Mouse (Mus musculus) embryo, embryonic 10.5 days (tissue): ENCODE data around the gene Acot12.

Experiments
- DNase-seq: peaks from one replicate; pipeline ENCODE4 v3.0.0-alpha.2; 2015; ENCODE audit warnings: low spot score

Gene Acot12

DNA sequence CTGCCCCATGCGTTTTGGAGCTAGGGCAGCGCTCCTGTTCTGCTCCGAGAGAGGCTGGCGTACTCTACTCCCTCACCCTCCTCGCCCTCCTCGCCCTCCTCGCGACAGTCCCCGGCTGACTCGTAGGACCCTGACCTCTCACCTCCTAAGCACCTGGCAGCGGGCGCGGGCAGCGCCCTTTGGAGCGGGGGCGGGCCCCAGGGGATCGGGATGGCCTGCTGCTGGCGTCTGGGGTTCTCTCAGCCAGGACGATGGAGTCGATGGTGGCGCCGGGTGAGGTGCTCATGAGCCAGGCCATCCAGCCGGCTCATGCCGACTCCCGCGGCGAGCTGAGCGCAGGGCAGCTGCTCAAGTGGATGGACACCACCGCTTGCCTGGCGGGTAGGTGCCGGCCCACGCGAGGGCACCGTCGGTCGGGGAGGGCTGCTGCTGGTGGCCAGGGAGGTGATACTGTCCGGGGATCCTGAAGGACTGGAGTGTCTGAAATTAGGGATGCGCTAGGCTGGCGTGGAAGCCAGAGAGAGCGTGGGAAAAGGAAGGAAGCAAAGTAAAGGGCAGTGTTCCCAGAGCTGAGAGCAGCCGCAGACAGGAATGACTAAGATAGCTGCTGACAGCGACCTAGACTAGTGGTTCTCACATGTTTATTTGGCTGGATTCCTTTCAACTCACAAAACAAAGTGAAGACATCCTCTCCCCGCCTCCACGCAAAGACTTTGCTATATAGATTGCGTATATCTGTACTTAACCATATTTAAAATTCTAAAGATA is at the start of gene Acot12:
TSS of gene Acot12 (plus strand) at position 233 of the 768 bp plus-strand sequence.
- peak; percentile 50 for DNase-seq

DNA sequence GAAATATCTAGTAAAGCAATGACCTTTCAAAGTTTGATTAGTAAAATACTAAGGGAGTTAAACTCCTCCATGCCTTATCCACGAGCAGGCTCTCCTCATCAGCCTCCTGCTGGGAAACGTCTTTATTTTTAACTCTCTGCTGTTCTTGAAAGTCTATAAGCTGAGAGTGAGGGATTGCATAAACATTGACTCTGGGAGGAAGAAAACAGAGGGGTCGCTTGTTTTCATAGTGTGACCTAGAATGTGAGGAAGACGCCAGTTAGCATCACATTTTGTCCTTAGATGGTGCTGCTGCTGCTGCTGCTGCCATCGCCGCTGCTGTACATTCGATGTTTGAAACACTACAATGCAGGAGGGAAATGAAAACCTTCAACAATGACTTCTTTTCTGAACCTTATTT is 47.7 kb upstream of the Acot12 start:
- no peak for DNase-seq

GRCm38 (mm10) chr13:91695406-91695805 is 45.9 kb upstream of the Acot12 start:
- DNase-seq, result no peak

GRCm38 (mm10) chr13:91696109-91696645 is 45.1 kb upstream of the Acot12 start:
- DNase-seq, result peak; percentile 21

DNA sequence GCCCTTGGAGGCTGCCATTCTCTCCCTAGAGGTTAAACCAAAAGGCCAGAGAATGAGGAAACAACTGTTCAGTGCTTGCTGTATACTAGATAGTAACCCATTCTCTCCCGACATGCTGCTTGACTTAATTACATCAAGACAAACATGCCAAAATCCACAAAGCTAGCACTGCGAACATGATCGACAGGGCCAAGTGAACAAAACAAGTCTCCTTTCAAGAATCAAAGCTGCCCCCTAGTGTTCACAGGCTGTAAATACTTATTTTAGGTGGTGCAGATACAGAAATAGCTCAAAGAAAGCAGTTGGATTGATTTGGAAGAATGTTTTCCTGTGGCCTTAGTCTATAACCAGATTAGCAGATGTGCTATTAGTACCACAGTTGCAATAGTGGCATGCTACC is 44.3 kb upstream of the Acot12 start:
- peak; percentile 81 for DNase-seq

GRCm38 (mm10) chr13:91702337-91702736 is 39.0 kb upstream of the Acot12 start:
- DNase-seq, result no peak

DNA sequence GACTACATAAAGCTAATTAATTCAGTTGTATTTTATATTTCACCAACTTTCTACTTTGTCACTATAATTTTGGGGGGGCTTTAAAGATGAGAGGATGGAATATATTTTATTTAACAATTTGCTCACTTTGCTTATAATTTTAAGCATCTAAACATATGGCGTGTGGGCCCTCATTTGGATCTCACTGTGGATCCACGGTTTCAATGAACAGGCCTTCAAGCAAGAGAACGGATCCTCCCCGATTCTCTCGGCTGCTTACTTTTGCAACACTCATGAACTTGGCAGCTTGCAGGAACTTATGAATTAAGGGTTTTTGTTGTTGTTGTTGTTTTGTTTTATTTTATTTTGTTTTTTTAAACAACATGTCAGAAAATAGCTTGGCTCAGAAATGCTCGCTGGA is 21.8 kb upstream of the Acot12 start:
- no peak for DNase-seq

DNA sequence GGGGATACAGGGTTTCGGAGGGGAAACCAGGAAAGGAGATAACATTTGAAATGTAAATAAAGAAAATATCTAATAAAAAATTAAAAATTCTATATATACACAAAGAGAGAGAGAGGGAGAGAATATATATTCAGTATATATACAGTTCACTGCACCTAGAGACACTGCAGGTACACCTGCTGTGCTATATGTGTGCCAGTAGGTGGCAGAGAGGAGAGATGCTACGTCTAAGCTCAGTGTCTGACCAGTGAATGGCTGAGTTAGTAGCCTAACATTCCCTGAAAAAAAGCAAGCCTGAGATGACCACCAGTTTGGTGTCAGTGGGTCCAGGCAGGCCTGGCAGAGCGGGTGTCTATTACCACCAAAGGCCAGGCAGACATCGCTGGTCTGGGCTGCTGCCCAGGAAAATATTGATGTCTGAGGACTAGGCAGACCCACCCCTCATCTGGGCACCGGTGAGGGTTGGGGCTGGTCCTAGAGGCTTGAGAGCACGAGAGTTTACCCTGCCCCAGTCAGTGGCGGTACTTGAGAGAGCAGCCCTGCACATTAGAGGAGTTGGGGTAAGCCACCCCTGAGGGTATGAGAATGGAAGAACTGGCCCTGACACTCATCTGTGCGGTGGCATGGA is 18.1 kb upstream of the Acot12 start:
- DNase-seq, result peak; percentile 13

- DNase-seq, result no peak
Measured at GRCm38 (mm10) chr13:91723736-91724119, 17.6 kb upstream of the Acot12 start.

DNA sequence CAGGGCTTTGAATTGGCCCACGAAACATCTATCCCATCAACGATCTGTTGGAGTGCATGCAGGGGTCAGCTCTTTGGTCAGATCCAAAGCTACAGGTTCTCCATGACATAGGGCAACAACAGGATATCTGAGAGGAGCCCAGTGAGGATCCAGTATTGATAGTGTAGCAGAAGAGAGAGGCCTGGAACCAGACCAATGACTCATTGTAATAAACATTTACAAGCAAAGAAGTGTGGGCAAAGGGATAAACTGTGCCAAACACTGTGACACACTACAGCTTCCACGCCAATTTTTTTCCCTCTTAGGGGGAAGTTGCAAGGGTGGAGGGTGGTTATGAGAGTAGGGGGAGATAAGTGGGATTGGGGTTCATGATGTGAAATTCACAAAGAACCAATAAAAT is 17.1 kb upstream of the Acot12 start:
- DNase-seq, result no peak

DNA sequence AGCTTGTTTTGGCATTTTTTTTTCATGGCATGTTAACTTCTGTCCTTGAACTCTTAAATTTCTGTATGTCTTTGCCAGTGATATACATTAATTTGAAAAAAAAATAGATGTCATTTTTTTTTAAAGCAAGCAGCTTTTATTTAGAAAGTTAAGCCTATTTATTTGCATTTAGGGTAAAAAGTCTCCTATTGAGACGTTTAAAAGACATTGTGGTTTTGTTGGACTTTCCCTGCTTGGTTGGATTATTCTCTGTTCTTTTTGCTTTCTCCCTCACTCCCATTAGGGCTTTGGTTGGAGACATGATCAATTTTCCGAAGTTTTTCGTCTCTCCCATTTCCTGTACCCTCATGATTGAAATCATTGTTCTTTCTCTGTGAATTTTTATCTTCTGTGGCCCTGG is 16.2 kb upstream of the Acot12 start:
- DNase-seq, result no peak

GRCm38 (mm10) chr13:91727899-91728298 is 13.4 kb upstream of the Acot12 start:
- DNase-seq, result no peak

DNA sequence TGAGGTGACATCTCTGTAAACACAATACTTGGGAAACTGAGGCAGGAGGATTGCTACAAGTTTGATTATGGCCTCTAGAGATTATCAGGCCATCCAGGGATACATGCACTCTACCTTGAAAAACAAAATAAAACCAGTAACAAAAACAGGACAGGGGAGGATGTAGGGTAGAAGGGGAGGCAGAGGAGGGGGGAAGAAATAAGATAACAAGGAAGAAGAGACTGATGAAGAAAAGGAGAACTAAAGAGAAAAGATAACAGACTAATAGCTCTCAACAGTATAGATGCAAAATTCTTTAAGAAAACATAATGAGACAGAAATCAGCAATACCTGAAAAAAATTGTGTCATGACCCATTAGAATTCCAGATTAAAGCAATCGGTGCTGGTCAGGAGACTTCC is 4.1 kb upstream of the Acot12 start:
- no peak for DNase-seq

GRCm38 (mm10) chr13:91740851-91741250 is 461 bp upstream of the Acot12 start:
- DNase-seq, result no peak

DNA sequence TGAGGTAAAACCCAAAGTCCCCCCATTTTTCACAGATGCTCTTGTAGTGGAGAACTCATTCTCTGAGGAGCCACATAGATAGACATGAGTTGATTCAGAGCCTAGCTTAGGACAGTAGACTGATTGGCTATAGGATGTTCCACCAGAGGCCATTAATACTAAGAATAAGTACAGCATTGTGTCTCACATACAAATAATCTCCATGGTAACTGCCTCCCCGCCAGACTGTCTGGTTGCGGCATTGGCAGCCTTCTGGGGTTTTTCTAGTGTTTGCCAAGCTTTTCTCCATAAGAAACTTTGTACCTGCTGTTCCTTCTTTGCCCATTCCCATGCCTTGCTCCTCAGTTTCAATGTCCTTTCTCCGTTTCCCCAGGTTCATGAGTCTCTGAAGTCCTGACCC is 1.9 kb downstream of the Acot12 start:
- no peak for DNase-seq

GRCm38 (mm10) chr13:91746470-91746869 is 5.2 kb downstream of the Acot12 start:
- DNase-seq, result no peak

- DNase-seq, result no peak
Measured at GRCm38 (mm10) chr13:91748401-91748800, 7.1 kb downstream of the Acot12 start.

DNA sequence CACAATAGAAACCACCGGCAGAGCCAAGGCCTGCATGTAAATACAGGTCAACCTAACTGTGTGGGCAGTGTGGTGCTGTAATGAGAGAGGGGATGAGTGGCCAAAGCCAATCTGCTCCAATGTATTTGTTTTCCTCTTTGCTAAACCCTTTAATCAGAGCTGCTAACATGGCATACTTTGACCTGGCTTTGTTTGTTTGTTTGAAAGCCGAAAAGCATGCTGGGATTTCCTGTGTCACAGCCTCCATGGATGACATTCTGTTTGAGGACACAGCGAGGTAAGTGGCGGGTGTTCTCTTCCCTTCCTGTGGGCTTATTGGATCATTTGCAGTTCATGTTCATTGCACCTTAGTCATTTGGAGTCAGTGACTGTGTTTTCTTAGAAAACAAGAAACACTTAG is 8.7 kb downstream of the Acot12 start:
- no peak for DNase-seq

- no peak for DNase-seq
Measured at GRCm38 (mm10) chr13:91753724-91754123, 12.4 kb downstream of the Acot12 start.

- DNase-seq, result no peak
Measured at GRCm38 (mm10) chr13:91754762-91755161, 13.4 kb downstream of the Acot12 start.

DNA sequence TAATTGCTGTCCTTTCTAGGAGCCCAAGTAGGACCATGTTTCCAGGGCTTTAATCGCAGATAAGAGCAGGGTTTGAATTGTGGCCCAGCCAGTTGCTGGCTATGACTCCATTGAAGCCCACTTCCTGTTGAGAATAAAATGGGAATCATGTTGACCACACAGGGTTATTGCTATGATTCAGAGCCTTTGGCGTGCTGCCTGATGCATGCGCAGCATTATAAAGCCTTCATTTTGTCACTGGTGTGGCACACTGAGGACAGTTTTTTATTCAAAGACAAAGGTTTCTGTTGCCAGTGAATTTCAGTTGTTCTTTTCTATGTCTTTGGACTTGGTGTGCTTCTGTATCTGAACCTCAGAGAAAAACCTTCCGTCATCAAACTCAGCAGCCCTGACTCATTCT is 14.9 kb downstream of the Acot12 start:
- no peak for DNase-seq

DNA sequence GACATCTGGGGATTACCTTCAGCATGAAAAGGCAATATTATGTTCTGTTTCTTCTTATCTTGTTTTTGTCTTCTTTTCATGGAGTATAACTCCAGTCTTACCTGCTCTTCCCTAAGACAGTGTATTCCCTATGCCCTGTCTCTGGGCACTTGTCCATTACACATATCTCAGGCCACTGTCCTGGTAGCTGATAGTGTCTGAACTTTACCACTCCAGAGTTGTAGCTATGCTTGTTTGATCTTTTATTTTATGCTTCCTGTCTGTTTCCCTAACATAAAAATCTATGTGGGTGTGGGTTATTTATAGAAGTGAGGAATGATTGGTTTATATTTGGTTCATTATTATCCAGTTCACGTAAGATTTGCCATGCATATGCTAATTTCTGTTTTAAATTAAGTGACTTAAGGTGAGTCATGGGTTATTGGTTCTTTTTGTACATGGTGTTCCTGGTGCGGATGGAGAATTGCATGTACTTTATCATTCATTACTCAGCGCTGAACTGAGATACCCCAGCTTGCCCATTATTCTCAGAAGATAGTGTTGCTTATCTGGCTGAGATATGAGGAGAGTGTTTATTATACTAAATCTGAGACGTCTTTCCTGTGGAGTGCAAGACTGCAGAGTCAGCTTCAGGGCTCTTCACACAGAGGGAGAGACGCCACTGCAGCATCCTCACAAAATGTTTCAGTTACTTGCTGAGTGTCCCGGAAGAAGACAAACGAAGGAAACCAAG is 17.2 kb downstream of the Acot12 start:
- DNase-seq, result no peak

- no peak for DNase-seq
Measured at GRCm38 (mm10) chr13:91759791-91760190, 18.5 kb downstream of the Acot12 start.
